Mouse (Mus musculus) C2C12 (cell line): Measurements from ENCODE around the gene Camk2d. TPM values are rescaled to one million over a fixed set of nuclear protein-coding genes. Genes with fewer than 3 reads are reported as not detected.

ENCODE experiments used
- H3K27me3 ChIP-seq: one replicate; pipeline ENCODE4 v1.6.1; 2011; ENCODE audit not compliant: control insufficient read depth, insufficient read depth, insufficient read length
- H3K36me3 ChIP-seq: one replicate; pipeline ENCODE4 v1.6.1; 2011; ENCODE audit not compliant: control insufficient read depth, insufficient read depth
- H3K4me3 ChIP-seq: one replicate; pipeline ENCODE4 v1.5.1; 2011; ENCODE audit warnings: mild to moderate bottlenecking, control low read depth; ENCODE audit not compliant: poor library complexity, insufficient read depth, severe bottlenecking
- H3K79me2 ChIP-seq: one replicate; pipeline ENCODE4 v1.6.1; 2011; ENCODE audit not compliant: control insufficient read depth, insufficient read depth
- H3K79me3 ChIP-seq: one replicate; pipeline ENCODE4 v1.6.1; 2011; ENCODE audit warnings: low read depth, control low read depth
- H3ac ChIP-seq: one replicate; pipeline ENCODE3; 2011; ENCODE audit warnings: low read depth; ENCODE audit not compliant: control insufficient read depth, insufficient read length
- CEBPB ChIP-seq: IDR thresholded peaks from one replicate; pipeline ENCODE4 v1.6.1; 2011; ENCODE audit warnings: low read depth, mild to moderate bottlenecking, control low read depth, moderate library complexity
- CTCF ChIP-seq: IDR thresholded peaks from one replicate; pipeline ENCODE4 v1.5.1; 2011; ENCODE audit not compliant: control insufficient read depth, insufficient read depth, insufficient read length
- FOSL1 ChIP-seq: IDR thresholded peaks from one replicate; pipeline ENCODE4 v1.8.0; 2011; ENCODE audit warnings: mild to moderate bottlenecking, low read length; ENCODE audit not compliant: poor library complexity, insufficient read depth, severe bottlenecking
- MAX ChIP-seq: IDR thresholded peaks from one replicate; pipeline ENCODE4 v1.6.1; 2011; ENCODE audit warnings: mild to moderate bottlenecking, control low read depth
- MYOD1 ChIP-seq: IDR thresholded peaks from one replicate; pipeline ENCODE4 v1.6.1; 2011; ENCODE audit warnings: low read depth; ENCODE audit not compliant: control insufficient read depth, insufficient read length
- MYOG ChIP-seq: IDR thresholded peaks from one replicate; pipeline ENCODE4 v1.6.1; 2011; ENCODE audit not compliant: control insufficient read depth, insufficient read length; ENCODE audit errors: extremely low read depth
- USF1 ChIP-seq: IDR thresholded peaks from one replicate; pipeline ENCODE4 v1.6.1; 2011; ENCODE audit warnings: low read depth, mild to moderate bottlenecking, control low read depth, moderate library complexity
- polyA plus RNA-seq: library from polyadenylated mRNA; unstranded; fragments of >200 nt; fragmentation: generic; extraction: Trizol; gene quantifications from one replicate; pipeline ENCODE4 v1.2.1, GENCODE M21; 2012; ENCODE audit warnings: missing spikeins

Gene Camk2d
- polyA plus RNA-seq, 1 experiment = 23.5 TPM

GRCm38 (mm10) chr3:126665866-126666265 lies 69.8 kb downstream of the Camk2d start:
- peaks cover 97% of the 10 kb centered on the region for H3K79me2 ChIP-seq
- H3K79me3 ChIP-seq = peaks cover 62% of the 10 kb centered on the region
- TF ChIP-seq CTCF (no peak), MYOG (no peak), MYOD1 (no peak), CEBPB (no peak), FOSL1 (no peak), USF1 (no peak), MAX (no peak)
- no peak overlapping the region for H3K4me3 ChIP-seq
- H3K36me3 ChIP-seq = peaks cover 11% of the 10 kb centered on the region
- no peak overlapping the region for H3ac ChIP-seq
- no peaks in the 10 kb centered on the region for H3K27me3 ChIP-seq

DNA sequence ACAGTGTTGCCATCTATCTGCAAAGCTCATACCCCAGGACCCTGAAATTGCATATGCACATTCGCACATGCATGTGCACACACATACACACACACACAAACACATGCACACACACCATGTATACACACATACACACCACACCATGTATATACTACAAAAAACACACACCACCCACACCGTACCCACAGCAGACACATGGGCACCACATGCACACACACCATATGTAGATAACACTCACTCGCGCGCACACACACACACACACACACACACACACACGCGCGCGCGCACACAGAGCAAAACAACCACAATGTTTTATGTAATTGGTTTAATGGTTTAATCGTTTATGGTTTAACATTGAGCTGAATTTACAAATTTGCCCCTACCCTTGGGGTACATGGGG lies 70.9 kb downstream of the Camk2d start:
- peaks cover 64% of the 10 kb centered on the region for H3K79me3 ChIP-seq
- H3K4me3 ChIP-seq = no peak overlapping the region
- no peaks in the 10 kb centered on the region for H3K27me3 ChIP-seq
- peaks cover 98% of the 10 kb centered on the region for H3K79me2 ChIP-seq
- H3K36me3 ChIP-seq = peaks cover 11% of the 10 kb centered on the region
- TF ChIP-seq CTCF (no peak), CEBPB (no peak), MYOD1 (no peak), USF1 (no peak), MAX (no peak), MYOG (no peak), FOSL1 (no peak)
- H3ac ChIP-seq = no peak overlapping the region

DNA sequence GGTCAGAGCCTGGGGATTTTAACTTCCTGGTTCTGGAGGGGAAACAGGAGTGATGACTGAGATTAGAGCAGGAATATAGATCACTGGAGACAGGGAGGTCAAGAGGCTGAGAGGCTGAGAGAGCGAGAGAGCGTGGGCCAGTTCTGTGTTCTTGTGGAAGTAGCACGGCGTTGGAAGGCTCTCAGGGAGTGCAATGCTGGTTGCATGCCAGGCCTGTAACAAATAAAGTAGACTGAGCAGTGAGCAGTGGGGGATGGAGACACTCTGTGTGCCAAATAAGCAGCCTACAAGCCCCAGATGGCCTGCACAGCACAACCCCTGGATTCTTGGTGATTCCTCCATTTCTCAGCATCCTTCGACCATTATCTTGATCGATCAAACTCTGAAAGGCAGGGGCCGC lies 71.3 kb downstream of the Camk2d start:
- peaks cover 11% of the 10 kb centered on the region for H3K36me3 ChIP-seq
- no peak for TF ChIP-seq CEBPB
- TF ChIP-seq MYOD1 = no peak
- no peak for TF ChIP-seq FOSL1
- TF ChIP-seq MAX = no peak
- peaks cover 61% of the 10 kb centered on the region for H3K79me3 ChIP-seq

DNA sequence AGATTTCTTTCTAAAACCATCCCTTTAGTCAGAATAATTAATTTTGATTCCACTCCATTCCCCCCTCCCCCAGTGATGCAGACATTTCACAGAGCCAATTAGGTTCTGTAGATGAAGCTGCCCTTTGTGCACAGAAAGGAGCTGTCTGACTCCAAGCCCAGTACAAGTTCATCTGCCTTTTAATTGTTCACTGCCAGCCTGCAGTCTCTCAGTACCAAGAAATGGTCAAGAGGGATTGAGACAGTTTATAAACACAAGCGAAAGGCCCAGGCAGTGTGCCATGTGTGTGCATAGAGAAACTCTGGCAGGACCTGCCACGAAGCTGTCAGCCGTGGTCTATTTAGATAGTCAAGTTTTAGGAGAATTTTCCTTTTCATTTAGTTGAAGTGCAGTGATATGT lies 72.0 kb downstream of the Camk2d start:
- peaks cover 100% of the 10 kb centered on the region for H3K79me2 ChIP-seq
- no peak for TF ChIP-seq CTCF
- TF ChIP-seq MYOG = no peak
- TF ChIP-seq FOSL1 = no peak
- no peak for TF ChIP-seq CEBPB
- no peak for TF ChIP-seq MYOD1
- no peak for TF ChIP-seq MAX
- TF ChIP-seq USF1 = no peak
- H3ac ChIP-seq = no peak overlapping the region
- peaks cover 8% of the 10 kb centered on the region for H3K36me3 ChIP-seq
- H3K4me3 ChIP-seq = no peak overlapping the region
- H3K27me3 ChIP-seq = no peaks in the 10 kb centered on the region
- peaks cover 60% of the 10 kb centered on the region for H3K79me3 ChIP-seq

More for the DNA sequence above, 71.3 kb downstream of the Camk2d start:
- no peak overlapping the region for H3ac ChIP-seq
- H3K4me3 ChIP-seq = no peak overlapping the region
- no peaks in the 10 kb centered on the region for H3K27me3 ChIP-seq
- peaks cover 98% of the 10 kb centered on the region for H3K79me2 ChIP-seq

GRCm38 (mm10) chr3:126668692-126669091 lies 72.6 kb downstream of the Camk2d start:
- no peak overlapping the region for H3ac ChIP-seq
- no peak for TF ChIP-seq CEBPB
- H3K27me3 ChIP-seq = no peaks in the 10 kb centered on the region
- no peak overlapping the region for H3K4me3 ChIP-seq
- peaks cover 97% of the 10 kb centered on the region for H3K79me2 ChIP-seq
- H3K36me3 ChIP-seq = peaks cover 2% of the 10 kb centered on the region
- H3K79me3 ChIP-seq = peaks cover 58% of the 10 kb centered on the region

DNA sequence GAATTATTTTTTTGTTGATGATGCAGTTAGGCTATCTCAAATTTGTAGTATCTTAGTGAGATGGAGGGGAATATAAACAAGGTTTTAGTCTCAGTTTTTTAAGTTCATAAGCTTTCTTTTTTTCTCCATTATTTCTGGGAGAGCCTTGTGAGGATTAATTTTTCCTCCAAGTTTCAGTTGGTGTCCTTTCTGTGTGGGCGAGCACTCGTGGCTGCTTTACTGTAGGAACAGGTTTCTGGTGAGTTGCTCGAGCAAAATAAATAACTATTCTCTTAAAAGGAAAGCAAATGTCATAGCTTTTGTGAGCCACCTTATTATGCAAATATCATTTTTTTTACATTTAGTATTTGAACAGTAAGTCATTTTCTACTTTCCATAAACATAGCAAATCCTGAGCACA lies 74.3 kb downstream of the Camk2d start:
- TF ChIP-seq FOSL1 (no peak), USF1 (no peak), CTCF (no peak), MYOG (no peak), MAX (no peak), MYOD1 (no peak), CEBPB (no peak)
- Histone ChIP-seq H3K79me3 (peaks cover 44% of the 10 kb centered on the region), H3K27me3 (no peaks in the 10 kb centered on the region), H3ac (no peak overlapping the region), H3K4me3 (no peak overlapping the region), H3K79me2 (peaks cover 80% of the 10 kb centered on the region), H3K36me3 (no peaks in the 10 kb centered on the region)
